ENCODE assay signal across 7 mouse cellular contexts in the genomic region with DNA sequence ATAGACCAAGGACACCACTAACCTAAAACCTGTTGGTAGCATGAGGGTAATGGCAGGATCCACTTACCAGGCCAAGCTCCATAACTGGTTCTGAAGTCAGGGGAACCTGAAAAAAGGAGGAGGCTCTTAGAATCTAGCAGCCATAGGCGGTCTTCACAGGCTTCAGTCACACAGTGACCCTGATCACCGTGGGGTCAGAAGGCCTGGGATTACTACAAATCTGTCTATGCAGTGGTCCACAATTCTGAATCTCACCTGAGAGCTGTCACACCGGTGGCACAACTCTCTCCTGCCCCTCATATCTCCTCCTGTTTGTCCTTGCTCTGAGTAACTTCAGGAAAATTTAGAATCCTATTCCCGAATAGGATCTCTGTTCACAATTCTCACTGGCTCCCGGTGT. TPM values are rescaled to one million over a fixed set of nuclear protein-coding genes. Genes with fewer than 3 reads are reported as not detected.
DNase-seq lines count a peak whose midpoint lies in the region; ATAC-seq and TF ChIP-seq lines count a peak whose summit lies in the region.

No protein-coding gene starts in this region.

- no peaks in the 10 kb centered on the region for H3K4me1 ChIP-seq in embryonic facial prominence, embryonic 12.5 days
- peaks cover 13% of the 10 kb centered on the region for H3K4me1 ChIP-seq in hindbrain, embryonic 15.5 days (replicated peaks)
- H3K4me1 ChIP-seq in midbrain, embryonic 14.5 days (ENCODE audit: control insufficient read depth, insufficient read depth, low read length): peaks cover 11% of the 10 kb centered on the region

- WGBS in embryonic facial prominence, embryonic 12.5 days: 59% methylated on average over 5 of the region's 5 CpGs
- 67% methylated on average over 5 of the region's 5 CpGs for WGBS in hindbrain, embryonic 15.5 days
- WGBS in midbrain, embryonic 14.5 days: 60% methylated on average over 5 of the region's 5 CpGs

- H3K27ac ChIP-seq in left cerebral cortex, adult 2 months: no peak overlapping the region
- no peak overlapping the region for H3K27ac ChIP-seq in embryonic facial prominence, embryonic 12.5 days
- peak overlapping the region; percentile 64 for H3K27ac ChIP-seq in hindbrain, embryonic 15.5 days (replicated peaks)
- peak overlapping the region; percentile 64; the same call in 1 of the 2 replicates for H3K27ac ChIP-seq in midbrain, embryonic 14.5 days (replicated peaks; ENCODE audit: low read depth, low read length)

- H3K4me2 ChIP-seq in embryonic facial prominence, embryonic 12.5 days (replicated peaks): peak overlapping the region; percentile 64
- H3K4me2 ChIP-seq in hindbrain, embryonic 15.5 days: peak overlapping the region; percentile 76
- peak overlapping the region; percentile 62 for H3K4me2 ChIP-seq in midbrain, embryonic 14.5 days (ENCODE audit: low read length)

- no peaks in the 10 kb centered on the region for H3K9me3 ChIP-seq in embryonic facial prominence, embryonic 12.5 days
- 0 out of 2 replicates have a peak, but pooled peaks cover 5% of the 10 kb centered on the region for H3K9me3 ChIP-seq in hindbrain, embryonic 15.5 days
- no peaks in the 10 kb centered on the region for H3K9me3 ChIP-seq in midbrain, embryonic 14.5 days (ENCODE audit: control insufficient read depth, low read length)

- ATAC-seq in embryonic facial prominence, embryonic 12.5 days (ENCODE audit: insufficient number of reproducible peaks, insufficient read depth, low FRiP score, low TSS enrichment): peak; percentile 23; the same call in 1 of the 2 replicates
- ATAC-seq in hindbrain, embryonic 15.5 days (ENCODE audit: low FRiP score, low read depth): no peak
- 0 out of 2 replicates have a peak, but pooled peaks have one; percentile 38 for ATAC-seq in midbrain, embryonic 14.5 days (ENCODE audit: low FRiP score, low TSS enrichment)
- ATAC-seq in CD4-positive, CD25-positive, alpha-beta regulatory T cell, adult 4 months: no peak

- intact Hi-C loops in left cerebral cortex, adult 2 months (cut with DNase I): loop anchor here (2.0 to 10.0 kb wide), 4 partner anchors 57 to 461 kb away; partner anchors contain the start of genes Zfp110, Zfp128 and Zfp606
- intact Hi-C loops in left cerebral cortex, postnatal 4 days (cut with DNase I): loop anchor here (10.0 kb wide), 1 partner anchor 53 kb away; the partner anchor contains the start of gene Zfp606

- peak overlapping the region; percentile 78 for H3K9ac ChIP-seq in embryonic facial prominence, embryonic 12.5 days
- peak overlapping the region; percentile 70 for H3K9ac ChIP-seq in hindbrain, embryonic 15.5 days
- H3K9ac ChIP-seq in midbrain, embryonic 14.5 days (replicated peaks; ENCODE audit: low read length): peak overlapping the region; percentile 86

- H3K4me3 ChIP-seq in left cerebral cortex, adult 2 months: peak overlapping the region; percentile 71
- H3K4me3 ChIP-seq in embryonic facial prominence, embryonic 12.5 days: peak overlapping the region; percentile 66
- peak overlapping the region; percentile 70 for H3K4me3 ChIP-seq in hindbrain, embryonic 15.5 days
- peak overlapping the region; percentile 60 for H3K4me3 ChIP-seq in midbrain, embryonic 14.5 days (replicated peaks; ENCODE audit: low read depth, low read length)

- H3K27me3 ChIP-seq in embryonic facial prominence, embryonic 12.5 days: no peaks in the 10 kb centered on the region
- H3K27me3 ChIP-seq in hindbrain, embryonic 15.5 days: no peaks in the 10 kb centered on the region
- no peaks in the 10 kb centered on the region for H3K27me3 ChIP-seq in midbrain, embryonic 14.5 days (ENCODE audit: control insufficient read depth, insufficient read depth, low read length)

- peak in 1 of 2 experiments; percentile 8 for DNase-seq in left cerebral cortex, adult 2 months (ENCODE audit: extremely low spot score in 1 of 2, low spot score in 2 of 2)
- DNase-seq in left cerebral cortex, postnatal 4 days: no peak
- peak; percentile 0 for DNase-seq in midbrain, embryonic 14.5 days
- no peak for DNase-seq in thymus, adult 18-20 months

- TF ChIP-seq CTCF in left cerebral cortex, adult 2 months (IDR thresholded peaks at IDR 0.05): no peak

- H3K36me3 ChIP-seq in embryonic facial prominence, embryonic 12.5 days: peaks cover 9% of the 10 kb centered on the region
- H3K36me3 ChIP-seq in hindbrain, embryonic 15.5 days: peaks cover 37% of the 10 kb centered on the region
- H3K36me3 ChIP-seq in midbrain, embryonic 14.5 days (ENCODE audit: control insufficient read depth, insufficient read depth, low read length): peaks cover 6% of the 10 kb centered on the region

RNA-seq across cellular contexts. Expression of gene Zfp551, which starts 0.8 kb away (rescaled TPM):
- total RNA-seq in left cerebral cortex, adult 2 months (2021): 1 to 10 TPM; 8.6 to 8.7 TPM
- total RNA-seq in left cerebral cortex, postnatal 4 days (2021): 10 to 100 TPM; 10.2 to 11.9 TPM
- 5.4 and 5.8 TPM in 2 replicates for polyA plus RNA-seq in embryonic facial prominence, embryonic 12.5 days (2016; fragmentation: Nextera tagmentation; extraction: Ambion mirVana)
- polyA plus RNA-seq in hindbrain, embryonic 15.5 days (2015; fragmentation: Nextera tagmentation; extraction: Ambion mirVana): 9.7 and 10.0 TPM in 2 replicates
- 10.1 and 13.6 TPM in 2 replicates for polyA plus RNA-seq in midbrain, embryonic 14.5 days (2014; fragmentation: Nextera tagmentation; extraction: Ambion mirVana)
- 1 to 10 TPM; 2.6 to 5.5 TPM for polyA plus RNA-seq in CD4-positive, CD25-positive, alpha-beta regulatory T cell, adult 4 months (2017; shearing (Covaris generic))

RNA-seq across cellular contexts. Expression of gene Vmn1r84, which starts 52.7 kb away (rescaled TPM):
- total RNA-seq in left cerebral cortex, adult 2 months (2021): not detected
- total RNA-seq in left cerebral cortex, postnatal 4 days (2021): not detected
- polyA plus RNA-seq in embryonic facial prominence, embryonic 12.5 days (2016; fragmentation: Nextera tagmentation; extraction: Ambion mirVana): not detected in 2 replicates
- polyA plus RNA-seq in hindbrain, embryonic 15.5 days (2015; fragmentation: Nextera tagmentation; extraction: Ambion mirVana): not detected in 2 replicates
- not detected in 2 replicates for polyA plus RNA-seq in midbrain, embryonic 14.5 days (2014; fragmentation: Nextera tagmentation; extraction: Ambion mirVana)
- under 1 TPM in 1 of 2 experiments, not detected in 1; 0.11 TPM for polyA plus RNA-seq in CD4-positive, CD25-positive, alpha-beta regulatory T cell, adult 4 months (2017; shearing (Covaris generic))

RNA-seq across cellular contexts. Expression of gene Zfp606, which starts 56.4 kb away (rescaled TPM):
- 10 to 100 TPM; 13.4 to 15.1 TPM for total RNA-seq in left cerebral cortex, adult 2 months (2021)
- 10 to 100 TPM; 22.3 to 25.9 TPM for total RNA-seq in left cerebral cortex, postnatal 4 days (2021)
- 36.1 and 38.2 TPM in 2 replicates for polyA plus RNA-seq in embryonic facial prominence, embryonic 12.5 days (2016; fragmentation: Nextera tagmentation; extraction: Ambion mirVana)
- polyA plus RNA-seq in hindbrain, embryonic 15.5 days (2015; fragmentation: Nextera tagmentation; extraction: Ambion mirVana): 35.1 and 35.6 TPM in 2 replicates
- 54.6 and 66.4 TPM in 2 replicates for polyA plus RNA-seq in midbrain, embryonic 14.5 days (2014; fragmentation: Nextera tagmentation; extraction: Ambion mirVana)
- polyA plus RNA-seq in CD4-positive, CD25-positive, alpha-beta regulatory T cell, adult 4 months (2017; shearing (Covaris generic)): 1 to 10 TPM; 7.8 to 8.3 TPM

Comparison
In these comparisons a context has a peak if more than half of its experiments do, and no peak if none do; other contexts are left out.
1. H3K27ac ChIP-seq: peak in hindbrain, embryonic 15.5 days (single experiment) and midbrain, embryonic 14.5 days (single experiment); none in left cerebral cortex, adult 2 months (single experiment) and embryonic facial prominence, embryonic 12.5 days (single experiment).
2. ATAC-seq: peak in embryonic facial prominence, embryonic 12.5 days (single experiment) and midbrain, embryonic 14.5 days (single experiment); none in hindbrain, embryonic 15.5 days (single experiment) and CD4-positive, CD25-positive, alpha-beta regulatory T cell, adult 4 months (single experiment).
3. Peak in every context shown above with its lines, with median percentiles within 50 percentile points of each other: H3K4me3 ChIP-seq, H3K4me2 ChIP-seq and H3K9ac ChIP-seq.